Mouse (Mus musculus): ENCODE measurements at regions not wholly inside any gene's neighbourhood (a gene's known extent, or its start where the extent isn't known, plus 50 kb on each side); places are given as distances from the start of the nearest gene placed in this dataset.

DNA sequence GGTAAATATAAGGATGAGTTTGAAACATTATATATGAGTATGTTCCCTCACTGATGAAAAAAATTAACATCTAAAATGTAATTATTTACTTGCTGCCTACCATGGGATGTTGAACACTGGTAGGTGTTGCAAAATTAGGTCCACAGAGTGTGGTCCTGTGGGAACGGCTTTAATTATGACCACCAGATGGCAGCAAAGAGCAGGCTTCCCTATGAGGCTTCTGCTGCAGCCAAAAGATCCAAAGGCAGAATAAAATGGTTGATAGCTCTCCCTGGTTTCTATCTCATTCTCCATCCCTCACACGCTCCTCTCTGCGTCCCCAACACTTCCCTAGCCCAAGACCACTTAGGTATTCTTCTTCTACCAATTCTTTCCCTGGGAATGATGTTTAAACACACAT, 54.6 kb upstream of the Cit start:
- DNase-seq (ENCODE audit: low spot score) = peak; percentile 60
- H3K36me3 ChIP-seq (replicated peaks; ENCODE audit: control insufficient read depth, insufficient read depth, low read length) = no peaks in the 10 kb centered on the region
- TF ChIP-seq CTCF (IDR thresholded peaks at IDR 0.05; ENCODE audit: low read depth) (peak; percentile 86), EP300 (IDR thresholded peaks at IDR 0.05; ENCODE audit: low read depth) (no peak)
- WGBS = 6% methylated on average over 3 of the region's 3 CpGs
- no peaks in the 10 kb centered on the region for H3K4me1 ChIP-seq (ENCODE audit: control insufficient read depth, insufficient read depth)
- H3K9me3 ChIP-seq (replicated peaks; ENCODE audit: control insufficient read depth, low read length) = peaks cover 5% of the 10 kb centered on the region; the same call in 1 of the 2 replicates
- no peak overlapping the region for H3K4me2 ChIP-seq (ENCODE audit: low read depth, low read length)
- H3K4me3 ChIP-seq (ENCODE audit: low read depth, low read length) = no peak overlapping the region
- no peak overlapping the region for H3K27ac ChIP-seq (ENCODE audit: low read depth)
- no peaks in the 10 kb centered on the region for H3K27me3 ChIP-seq (ENCODE audit: control insufficient read depth, insufficient read depth, low read length)
- H3K9ac ChIP-seq (replicated peaks; ENCODE audit: low read depth, low read length) = no peak overlapping the region
- no peak for ATAC-seq (ENCODE audit: insufficient read depth, low read depth)
